Mouse (Mus musculus): ENCODE measurements around the gene Gm21985. TPM values are rescaled to one million over a fixed set of nuclear protein-coding genes. Genes with fewer than 3 reads are reported as not detected.

The Gm21985 gene
- total and polyA plus RNA-seq, 3 experiments, result 0.51 TPM; not detected in 2

- TF ChIP-seq MAX (IDR thresholded peaks at IDR 0.05; ENCODE audit: low read length) (peak; percentile 90), MAFK (IDR thresholded peaks at IDR 0.05; ENCODE audit: insufficient replicate concordance, low read length) (no peak), JUN (IDR thresholded peaks at IDR 0.05; ENCODE audit: insufficient read depth, low read depth, low read length) (no peak), BHLHE40 (IDR thresholded peaks at IDR 0.05; ENCODE audit: low read depth, low read length) (no peak; the same call in 1 of the 2 replicates), ZNF384 (IDR thresholded peaks at IDR 0.05; ENCODE audit: low read depth, low read length) (no peak), NELFE (IDR thresholded peaks at IDR 0.05; ENCODE audit: low read depth, low read length) (peak; percentile 95), NRF1 (IDR thresholded peaks at IDR 0.05; ENCODE audit: low read depth, low read length) (no peak), USF2 (conservative IDR thresholded peaks at IDR 0.05; ENCODE audit: low read depth, low read length) (no peak), ETS1 (conservative IDR thresholded peaks at IDR 0.05; ENCODE audit: low read depth, low read length) (0 out of 2 replicates have a peak, but pooled peaks have one; percentile 14), POLR2A (IDR thresholded peaks at IDR 0.05; ENCODE audit: low read depth, low read length) (peak; percentile 93), ZMIZ1 (IDR thresholded peaks at IDR 0.05; ENCODE audit: low read depth, low read length) (peak; percentile 92), TCF12 (IDR thresholded peaks at IDR 0.05; ENCODE audit: low read depth, low read length) (peak; percentile 93)
Observed at GRCm38 (mm10) chr2:112367726-112368673, 101.9 kb downstream of the Gm21985 start, which contains the start of gene Emc4 (continued).

- no peak for DNase-seq (ENCODE audit: extremely low read depth)
- H3K79me2 ChIP-seq (replicated peaks; ENCODE audit: control insufficient read depth, extremely low read depth, insufficient read depth, poor library complexity, severe bottlenecking), result peaks cover 17% of the 10 kb centered on the region
- no peak overlapping the region for H3K4me3 ChIP-seq (replicated peaks in 1 of 3; ENCODE audit: low read depth in 2 of 3, low read length in 2 of 3, poor library complexity in 1 of 3)
- H3K4me2 ChIP-seq (ENCODE audit: insufficient read depth, low read depth, poor library complexity, severe bottlenecking), result no peak overlapping the region
- H3K27ac ChIP-seq (ENCODE audit: insufficient read depth, low read depth), result no peak overlapping the region
- no peak overlapping the region for H3K9ac ChIP-seq (ENCODE audit: insufficient read depth, low read depth)
- peaks cover 2% of the 10 kb centered on the region for H3K27me3 ChIP-seq (replicated peaks)
- dilution Hi-C loops (cut with MboI; ENCODE audit: extremely low pct_ligation_motif_present, extremely low pct_unique_long_range_greater_than_20kb, low sequenced_read_pairs) (no loop called here), in situ Hi-C loops (cut with MboI; ENCODE audit: low pct_ligation_motif_present, low pct_unique_long_range_greater_than_20kb, low sequenced_read_pairs) (loop anchor here (10.0 kb wide), 2 partner anchors 85 to 105 kb away; partner anchors contain the start of genes Emc7, Gm21985, Nop10 and Slc12a6)
- H3K36me3 ChIP-seq (replicated peaks in 1 of 2; ENCODE audit: control insufficient read depth in 1 of 2, insufficient read depth in 1 of 2, low read length in 1 of 2), result peaks cover 0 to 15% of the 10 kb centered on the region in 2 experiments
- TF ChIP-seq NRF1 (IDR thresholded peaks at IDR 0.05; ENCODE audit: low read depth, low read length) (no peak), EP300 (IDR thresholded peaks at IDR 0.05; ENCODE audit: low read length) (no peak), CTCF (conservative IDR thresholded peaks at IDR 0.05 in 1 of 2, IDR thresholded peaks at IDR 0.05 in 1 of 2; ENCODE audit: low read depth in 2 of 2, low read length in 2 of 2) (no peak), ZNF384 (IDR thresholded peaks at IDR 0.05; ENCODE audit: low read depth, low read length) (no peak), JUN (IDR thresholded peaks at IDR 0.05; ENCODE audit: insufficient read depth, low read depth, low read length) (no peak), GABPA (IDR thresholded peaks at IDR 0.05; ENCODE audit: insufficient replicate concordance, low read depth, low read length) (no peak), MXI1 (IDR thresholded peaks at IDR 0.05; ENCODE audit: low read depth, low read length) (no peak)
- H3K9me3 ChIP-seq (replicated peaks; ENCODE audit: low read length), result no peaks in the 10 kb centered on the region
- H3K4me1 ChIP-seq (ENCODE audit: control insufficient read depth in 1 of 2, insufficient read depth in 2 of 2), result peaks cover 0 to 20% of the 10 kb centered on the region in 2 experiments; a peak in 2 of 4 replicates
Observed at GRCm38 (mm10) chr2:112369941-112370340, 103.8 kb downstream of the Gm21985 start.
